Comparison of ENCODE assay signal across 7 mouse cellular contexts in the genomic region with DNA sequence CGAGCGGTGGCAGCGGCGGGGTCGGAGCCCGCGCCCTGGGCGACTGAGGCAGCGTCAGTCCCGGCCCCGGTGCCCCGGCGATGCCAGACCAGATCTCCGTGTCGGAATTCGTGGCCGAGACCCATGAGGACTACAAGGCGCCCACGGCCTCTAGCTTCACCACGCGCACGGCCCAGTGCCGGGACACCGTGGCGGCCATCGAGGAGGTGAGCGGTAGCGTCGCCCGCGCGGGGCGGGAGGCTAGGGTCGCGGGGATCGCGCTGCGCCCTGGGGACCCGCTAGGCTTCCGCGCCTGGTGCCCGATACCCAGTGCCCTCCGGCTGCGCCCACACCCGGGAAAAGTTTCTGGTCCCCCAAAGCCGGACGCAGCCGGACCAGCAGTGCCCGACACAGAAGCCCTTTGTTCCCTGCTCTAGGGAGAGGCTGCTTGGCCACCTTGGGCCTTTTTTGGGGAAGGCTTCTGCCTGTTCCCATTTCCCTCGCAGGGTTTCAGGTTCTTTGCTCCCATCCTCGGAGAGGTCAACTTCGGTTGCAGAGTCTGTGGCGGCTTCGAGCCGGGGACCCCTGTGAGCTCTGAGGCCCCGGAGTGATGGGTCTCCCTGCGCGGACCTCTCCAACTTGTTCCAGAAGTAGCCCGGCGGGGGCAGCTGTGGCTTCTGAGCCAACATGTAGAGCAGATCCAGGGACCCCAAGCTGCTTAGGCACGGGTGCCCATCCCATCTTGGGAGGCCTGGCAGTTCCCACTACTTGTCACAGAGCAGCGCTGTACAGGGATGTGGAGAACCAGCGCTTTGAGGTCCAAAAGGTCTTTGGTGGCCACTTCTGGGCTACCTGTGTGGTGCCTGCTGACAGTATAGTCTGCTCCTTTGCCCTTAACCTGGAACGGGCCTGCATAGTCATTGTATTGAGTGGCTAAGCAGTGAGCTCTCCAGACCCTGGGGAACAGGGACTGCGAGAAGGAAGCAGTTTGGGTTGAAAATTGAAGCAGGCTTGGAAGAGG.
DNase-seq lines count a peak whose midpoint lies in the region; ATAC-seq and TF ChIP-seq lines count a peak whose summit lies in the region.
"Not testable (repeated sequence)": the region's sequence is repeated elsewhere in the genome, so short reads cannot be mapped to it uniquely, and the experiment has no call there.

No protein-coding gene starts in this region.

- not testable (repeated sequence) for H3K9me3 ChIP-seq in forebrain, embryonic 15.5 days; midbrain, embryonic 13.5 days

- H3K79me2 ChIP-seq in liver, adult 2 months (ENCODE audit: control insufficient read depth, insufficient read depth, low read length): peaks cover 16% of the 10 kb centered on the region; the same call in 1 of the 2 replicates

- 2% methylated on average over 65 of the region's 65 CpGs for WGBS in cerebellum, adult 2 months
- WGBS in forebrain, embryonic 15.5 days: 2% methylated on average over 65 of the region's 65 CpGs
- WGBS in liver, adult 2 months: 1% methylated on average over 63 of the region's 65 CpGs
- 2% methylated on average over 65 of the region's 65 CpGs for WGBS in midbrain, embryonic 13.5 days

- TF ChIP-seq CTCF in cerebellum, adult 2 months (IDR thresholded peaks at IDR 0.05; ENCODE audit: borderline replicate concordance, insufficient read depth, low read depth, low read length); liver, adult 2 months (IDR thresholded peaks at IDR 0.05; ENCODE audit: low read depth, low read length): not testable (repeated sequence)

- DNase-seq in cerebellum, adult 2 months: peak; percentile 4 to 14
- peak; percentile 6 to 21 for DNase-seq in heart, postnatal 36 days
- peak; percentile 15 for DNase-seq in kidney, postnatal 14 days
- peak; percentile 42 for DNase-seq in liver, adult 2 months (ENCODE audit: extremely low read depth, low read depth, low spot score)
- DNase-seq in right cerebral cortex, postnatal 25 days: peak; percentile 25

- not testable (repeated sequence) for H3K36me3 ChIP-seq in forebrain, embryonic 15.5 days; liver, adult 2 months (ENCODE audit: control insufficient read depth, insufficient read depth, low read length); midbrain, embryonic 13.5 days

- TF ChIP-seq POLR2A in cerebellum, adult 2 months (IDR thresholded peaks at IDR 0.05; ENCODE audit: borderline replicate concordance, insufficient read depth, low read length); liver, adult 2 months (IDR thresholded peaks at IDR 0.05; ENCODE audit: extremely low read depth, insufficient read depth, low read length): not testable (repeated sequence)

- peak overlapping the region; percentile 64 for H3K4me2 ChIP-seq in forebrain, embryonic 15.5 days (replicated peaks)
- H3K4me2 ChIP-seq in midbrain, embryonic 13.5 days (replicated peaks): peak overlapping the region; percentile 54

- H3K27me3 ChIP-seq in cerebellum, adult 2 months (ENCODE audit: control insufficient read depth, insufficient read depth, low read length); forebrain, embryonic 15.5 days; liver, adult 2 months (ENCODE audit: control insufficient read depth, insufficient read depth, low read length); midbrain, embryonic 13.5 days: not testable (repeated sequence)

- not testable (repeated sequence) for H3K27ac ChIP-seq in cerebellum, adult 2 months (ENCODE audit: insufficient read depth, low read length)
- H3K27ac ChIP-seq in forebrain, embryonic 15.5 days (replicated peaks): peak overlapping the region; percentile 81
- peak overlapping the region; percentile 86 for H3K27ac ChIP-seq in liver, adult 2 months (replicated peaks; ENCODE audit: insufficient read depth, low read depth, low read length)
- H3K27ac ChIP-seq in midbrain, embryonic 13.5 days: peak overlapping the region; percentile 90

- not testable (repeated sequence) for H3K4me1 ChIP-seq in cerebellum, adult 2 months (ENCODE audit: control insufficient read depth, insufficient read depth, low read length); forebrain, embryonic 15.5 days; liver, adult 2 months (ENCODE audit: control insufficient read depth, insufficient read depth, low read length); midbrain, embryonic 13.5 days (replicated peaks)

- intact Hi-C loops in heart, postnatal 36 days (cut with DNase I): not testable (repeated sequence)

- peak overlapping the region; percentile 83 for H3K9ac ChIP-seq in forebrain, embryonic 15.5 days (replicated peaks)
- peak overlapping the region; percentile 99 for H3K9ac ChIP-seq in liver, adult 2 months (ENCODE audit: low read depth, low read length)
- peak overlapping the region; percentile 84 for H3K9ac ChIP-seq in midbrain, embryonic 13.5 days (replicated peaks)

- not testable (repeated sequence) for ATAC-seq in forebrain, embryonic 15.5 days (replicated peaks); midbrain, embryonic 13.5 days

- H3K4me3 ChIP-seq in cerebellum, adult 2 months (replicated peaks; ENCODE audit: insufficient read depth, low read depth, low read length): peak overlapping the region; percentile 32
- peak overlapping the region; percentile 89 for H3K4me3 ChIP-seq in forebrain, embryonic 15.5 days
- peak overlapping the region; percentile 96 for H3K4me3 ChIP-seq in liver, adult 2 months (ENCODE audit: insufficient read depth, low read depth, low read length)
- H3K4me3 ChIP-seq in midbrain, embryonic 13.5 days (replicated peaks): peak overlapping the region; percentile 76

Comparison
In these comparisons a context has a peak if more than half of its experiments do, and no peak if none do; other contexts are left out.
1. H3K4me3 ChIP-seq: peak in every context shown above with its lines; median percentile 96 in liver, adult 2 months; 89 in forebrain, embryonic 15.5 days; 76 in midbrain, embryonic 13.5 days; 32 in cerebellum, adult 2 months.